Mouse (Mus musculus) midbrain, embryonic 16.5 days (tissue): Measurements from ENCODE around the gene Klrb1c. TPM values are rescaled to one million over a fixed set of nuclear protein-coding genes. Genes with fewer than 3 reads are reported as not detected.
"Not testable (repeated sequence)": the region's sequence is repeated elsewhere in the genome, so short reads cannot be mapped to it uniquely, and the experiment has no call there.

Experiments
- ATAC-seq: fragments of 200-750 bp; cut with Nextera tagmentation; 2 replicates; pipeline ENCODE4 v1.8.0; 2017; ENCODE audit warnings: moderate TSS enrichment
- H3K27ac ChIP-seq: fragments of 300-500 bp; sonication (generic); 2 replicates; pipeline ENCODE4 v1.5.1; 2014; ENCODE audit warnings: mild to moderate bottlenecking, low read length, mixed read lengths
- H3K27me3 ChIP-seq: fragments of 300-500 bp; sonication (generic); 2 replicates; pipeline ENCODE4 v1.6.1; 2014; ENCODE audit warnings: low read depth, low read length, mixed read lengths; ENCODE audit not compliant: control insufficient read depth, insufficient read depth
- H3K36me3 ChIP-seq: fragments of 300-500 bp; sonication (generic); 2 replicates; pipeline ENCODE4 v1.6.1; 2014; ENCODE audit warnings: mild to moderate bottlenecking, low read length, moderate library complexity, mixed read lengths; ENCODE audit not compliant: control insufficient read depth, insufficient read depth
- H3K4me1 ChIP-seq: fragments of 300-500 bp; sonication (generic); 2 replicates; pipeline ENCODE4 v1.6.1; 2014; ENCODE audit warnings: mild to moderate bottlenecking, low read length, mixed read lengths; ENCODE audit not compliant: control insufficient read depth, insufficient read depth
- H3K4me2 ChIP-seq: fragments of 300-500 bp; sonication (generic); 2 replicates; pipeline ENCODE4 v1.6.1; 2014; ENCODE audit warnings: mild to moderate bottlenecking, low read length, mixed read lengths
- H3K4me3 ChIP-seq: fragments of 300-500 bp; sonication (generic); 2 replicates; pipeline ENCODE4 v1.5.1; 2014; ENCODE audit warnings: low read depth, mild to moderate bottlenecking, low read length, moderate library complexity, mixed read lengths
- H3K9ac ChIP-seq: fragments of 300-500 bp; sonication (generic); 2 replicates; pipeline ENCODE4 v1.6.1; 2014; ENCODE audit warnings: low read depth, low read length, mixed read lengths
- H3K9me3 ChIP-seq: fragments of 300-500 bp; sonication (generic); replicated peaks from 2 replicates; pipeline ENCODE4 v1.6.1; 2014; ENCODE audit warnings: mild to moderate bottlenecking, low read length, mixed read lengths; ENCODE audit not compliant: control insufficient read depth, poor library complexity, severe bottlenecking
- WGBS: fragments of 180-500 bp; shearing (Covaris S2); extraction: QIAGEN DNeasy Blood & Tissue Kit; methylation state at CpG from one replicate; pipeline ENCODE4 v1.1.7; 2014; 5-methylcytosine and 5-hydroxymethylcytosine counted together
- polyA plus RNA-seq: library from polyadenylated mRNA; unstranded; fragments of >200 nt; fragmentation: Nextera tagmentation; extraction: Ambion mirVana; gene quantifications from 2 replicates; pipeline ENCODE4 v1.2.1, GENCODE M21; 2015

Klrb1c gene
- polyA plus RNA-seq, 1 experiment from 2014 or later, result not detected

GRCm38 (mm10) chr6:128818083-128818802 is 29.2 kb upstream of the Klrb1c start:
- Histone ChIP-seq H3K36me3 (no peaks in the 10 kb centered on the region), H3K4me2 (no peak overlapping the region), H3K27ac (no peak overlapping the region), H3K9me3 (no peaks in the 10 kb centered on the region), H3K4me3 (no peak overlapping the region), H3K4me1 (no peaks in the 10 kb centered on the region), H3K9ac (no peak overlapping the region), H3K27me3 (no peaks in the 10 kb centered on the region)
- no peak for ATAC-seq
- WGBS, result 74% methylated on average over 4 of the region's 4 CpGs

GRCm38 (mm10) chr6:128808532-128808931 is 19.5 kb upstream of the Klrb1c start:
- 86% methylated on average over 5 of the region's 5 CpGs for whole genome bisulfite sequencing
- Histone ChIP-seq H3K4me3 (no peak overlapping the region), H3K27me3 (no peaks in the 10 kb centered on the region), H3K9me3 (no peaks in the 10 kb centered on the region), H3K4me1 (no peaks in the 10 kb centered on the region), H3K4me2 (no peak overlapping the region), H3K9ac (no peak overlapping the region), H3K27ac (no peak overlapping the region), H3K36me3 (no peaks in the 10 kb centered on the region)
- ATAC-seq, result no peak

DNA sequence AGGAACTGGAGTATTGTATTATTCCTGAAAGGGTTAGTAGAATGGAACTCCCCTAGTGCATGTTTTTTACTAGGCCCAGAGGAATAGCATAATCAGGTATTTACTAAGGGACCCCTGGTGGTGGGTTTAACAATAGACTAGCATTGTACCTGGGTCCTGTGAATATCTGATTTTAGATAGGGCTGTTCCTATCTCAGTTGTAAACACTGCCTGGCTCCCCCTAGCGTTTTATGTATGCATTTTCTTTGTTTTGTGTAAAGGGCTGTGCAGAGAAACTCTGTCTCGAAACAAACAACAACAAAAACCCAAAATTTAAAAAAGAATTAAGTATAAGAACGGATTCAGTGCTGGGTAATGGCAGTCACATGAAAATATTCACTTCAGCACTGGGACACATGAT is 18.0 kb upstream of the Klrb1c start:
- H3K36me3 ChIP-seq, result no peaks in the 10 kb centered on the region
- H3K4me3 ChIP-seq, result no peak overlapping the region
- H3K9ac ChIP-seq, result no peak overlapping the region
- H3K27ac ChIP-seq, result no peak overlapping the region
- no peak overlapping the region for H3K4me2 ChIP-seq
- WGBS, result 71% methylated on average over 3 of the region's 3 CpGs
- H3K27me3 ChIP-seq, result no peaks in the 10 kb centered on the region
- H3K4me1 ChIP-seq, result no peaks in the 10 kb centered on the region
- no peaks in the 10 kb centered on the region for H3K9me3 ChIP-seq
- no peak for ATAC-seq

DNA sequence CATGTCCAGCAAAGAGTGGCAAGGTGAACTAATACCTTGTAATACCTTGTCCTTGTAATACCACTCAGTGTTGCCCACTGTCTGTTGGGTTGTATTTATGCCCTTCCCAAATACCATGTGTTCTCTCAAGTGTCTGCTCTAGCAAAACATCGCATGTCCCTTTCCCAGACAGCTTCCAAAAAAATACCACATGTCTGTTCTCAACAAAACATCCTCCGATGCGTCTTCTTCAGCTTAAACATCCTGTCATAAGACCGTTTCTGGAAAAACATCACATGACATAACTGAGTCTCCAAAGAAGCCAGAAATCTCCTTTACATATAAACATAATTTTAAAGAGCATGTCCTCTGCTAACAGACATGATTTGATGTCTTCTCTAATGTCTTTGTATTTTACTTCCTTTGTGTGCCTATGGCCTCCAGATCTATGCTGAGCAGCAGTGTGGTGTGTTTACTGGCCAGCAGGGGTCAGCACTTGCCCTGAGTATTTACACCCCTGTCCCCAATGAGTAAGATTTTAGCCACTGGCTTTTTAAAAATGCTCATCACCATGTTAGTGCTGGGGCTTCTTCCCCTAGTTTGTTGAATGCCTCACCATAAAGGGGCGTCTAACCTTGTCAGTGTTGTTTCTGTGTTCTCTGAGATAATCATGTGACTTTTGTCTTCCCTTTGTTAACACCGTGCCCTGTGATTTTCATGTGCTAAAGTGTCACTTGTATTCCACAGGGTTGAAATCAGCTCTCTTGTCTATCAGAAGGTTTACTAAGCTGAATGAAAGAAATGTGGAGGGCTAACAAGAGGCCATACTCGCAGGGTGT is 16.0 kb upstream of the Klrb1c start:
- not testable (repeated sequence) for H3K4me1 ChIP-seq, ATAC-seq, H3K36me3 ChIP-seq, H3K27me3 ChIP-seq, H3K9ac ChIP-seq, H3K4me2 ChIP-seq, H3K4me3 ChIP-seq, H3K9me3 ChIP-seq
- H3K27ac ChIP-seq, result peak overlapping the region; percentile 42; the same call in 1 of the 2 replicates
- WGBS, result 63% methylated on average over 7 of the region's 7 CpGs

GRCm38 (mm10) chr6:128802999-128803857 is 14.2 kb upstream of the Klrb1c start:
- Histone ChIP-seq H3K4me1 (peaks cover 1% of the 10 kb centered on the region; the same call in 1 of the 2 replicates), H3K27me3 (no peaks in the 10 kb centered on the region), H3K4me3 (peak overlapping the region; percentile 46), H3K4me2 (peak overlapping the region; percentile 69), H3K9me3 (no peaks in the 10 kb centered on the region), H3K36me3 (no peaks in the 10 kb centered on the region), H3K9ac (peak overlapping the region; percentile 65), H3K27ac (peak overlapping the region; percentile 89)
- 6% methylated on average over 26 of the region's 26 CpGs for WGBS
- peak; percentile 91 for ATAC-seq

GRCm38 (mm10) chr6:128802557-128802956 is 13.5 kb upstream of the Klrb1c start:
- peak overlapping the region; percentile 89 for H3K27ac ChIP-seq
- peak overlapping the region; percentile 65 for H3K9ac ChIP-seq
- no peaks in the 10 kb centered on the region for H3K9me3 ChIP-seq
- H3K27me3 ChIP-seq, result no peaks in the 10 kb centered on the region
- ATAC-seq, result peak; percentile 49
- peaks cover 6% of the 10 kb centered on the region; the same call in 1 of the 2 replicates for H3K4me1 ChIP-seq
- 10% methylated on average over 10 of the region's 10 CpGs for WGBS
- peak overlapping the region; percentile 69 for H3K4me2 ChIP-seq
- no peaks in the 10 kb centered on the region for H3K36me3 ChIP-seq
- H3K4me3 ChIP-seq, result peak overlapping the region; percentile 46

- not testable (repeated sequence) for H3K36me3 ChIP-seq, H3K9ac ChIP-seq, H3K4me1 ChIP-seq, H3K27me3 ChIP-seq, H3K9me3 ChIP-seq, ATAC-seq, H3K4me3 ChIP-seq
- peak overlapping the region; percentile 39 for H3K4me2 ChIP-seq
- peak overlapping the region; percentile 66 for H3K27ac ChIP-seq
- WGBS, result 74% methylated on average over 5 of the region's 5 CpGs
Measured at GRCm38 (mm10) chr6:128800696-128801095, 11.7 kb upstream of the Klrb1c start.

GRCm38 (mm10) chr6:128799896-128800270 is 10.9 kb upstream of the Klrb1c start:
- Histone ChIP-seq H3K27ac (peak overlapping the region; percentile 91), H3K4me3 (peak overlapping the region; percentile 56), H3K4me2 (peak overlapping the region; percentile 45), H3K9ac (peak overlapping the region; percentile 66), H3K36me3 (no peaks in the 10 kb centered on the region), H3K4me1 (peaks cover 6% of the 10 kb centered on the region; the same call in 1 of the 2 replicates), H3K27me3 (no peaks in the 10 kb centered on the region), H3K9me3 (no peaks in the 10 kb centered on the region)
- ATAC-seq, result no peak
- 17% methylated on average over 7 of the region's 7 CpGs for WGBS
